Mouse (Mus musculus) limb, embryonic 13.5 days (tissue): ENCODE measurements around the gene Wdr61. TPM values are rescaled to one million over a fixed set of nuclear protein-coding genes. Genes with fewer than 3 reads are reported as not detected.

Source experiments
- ATAC-seq: fragments of 200-750 bp; cut with Nextera tagmentation; 2 replicates; pipeline ENCODE4 v1.8.0; 2017; ENCODE audit warnings: low read depth, moderate number of reproducible peaks, moderate TSS enrichment; ENCODE audit not compliant: low FRiP score
- H3K27ac ChIP-seq: fragments of 300-500 bp; sonication (generic); 2 replicates; pipeline ENCODE4 v1.5.1; 2015; ENCODE audit warnings: inconsistent platforms, mild to moderate bottlenecking, moderate library complexity
- H3K27me3 ChIP-seq: fragments of 300-500 bp; sonication (generic); 2 replicates; pipeline ENCODE4 v1.6.1; 2015; ENCODE audit warnings: mild to moderate bottlenecking, inconsistent platforms
- H3K36me3 ChIP-seq: fragments of 300-500 bp; sonication (generic); 2 replicates; pipeline ENCODE4 v1.6.1; 2015; ENCODE audit warnings: inconsistent platforms, mild to moderate bottlenecking, moderate library complexity
- H3K4me1 ChIP-seq: fragments of 300-500 bp; sonication (generic); 2 replicates; pipeline ENCODE4 v1.6.1; 2015; ENCODE audit warnings: inconsistent platforms
- H3K4me2 ChIP-seq: fragments of 300-500 bp; sonication (generic); replicated peaks from 2 replicates; pipeline ENCODE4 v1.6.1; 2015; ENCODE audit warnings: inconsistent platforms, mild to moderate bottlenecking, moderate library complexity
- H3K4me3 ChIP-seq: fragments of 300-500 bp; sonication (generic); 2 replicates; pipeline ENCODE4 v1.5.1; 2015; ENCODE audit warnings: moderate library complexity, mild to moderate bottlenecking, inconsistent platforms
- H3K9ac ChIP-seq: fragments of 300-500 bp; sonication (generic); 2 replicates; pipeline ENCODE4 v1.6.1; 2015; ENCODE audit warnings: mild to moderate bottlenecking, inconsistent platforms
- H3K9me3 ChIP-seq: fragments of 300-500 bp; sonication (generic); 2 replicates; pipeline ENCODE4 v1.6.1; 2016; ENCODE audit warnings: inconsistent platforms
- WGBS: fragments of 180-500 bp; shearing (Covaris S2); methylation state at CpG from one replicate; pipeline ENCODE4 v1.1.7; 2015; 5-methylcytosine and 5-hydroxymethylcytosine counted together
- microRNA-seq: library from miRNA; unstranded; fragments of <30 nt; microRNA quantifications from one replicate; pipeline ENCODE4, GENCODE M21; 2016
- polyA plus RNA-seq: library from polyadenylated mRNA; unstranded; fragments of >200 nt; fragmentation: Nextera tagmentation; extraction: Ambion mirVana; gene quantifications from 2 replicates; pipeline ENCODE4 v1.2.1, GENCODE M21; 2015

Gene Wdr61
- polyA plus RNA-seq, 1 experiment from 2014 or later = 156 TPM

GRCm38 (mm10) chr9:54666116-54666515, 68.2 kb downstream of the Wdr61 start:
- Histone ChIP-seq H3K36me3 (no peaks in the 10 kb centered on the region), H3K27me3 (no peaks in the 10 kb centered on the region), H3K4me2 (no peak overlapping the region), H3K4me3 (no peak overlapping the region), H3K9me3 (peaks cover 2% of the 10 kb centered on the region; the same call in 1 of the 2 replicates), H3K27ac (no peak overlapping the region), H3K4me1 (peaks cover 13% of the 10 kb centered on the region), H3K9ac (no peak overlapping the region)
- ATAC-seq = no peak
- WGBS = 93% methylated on average over 3 of the region's 3 CpGs

Small RNA genes lying within 50 kb of the gene (microRNA-seq; reads per million reads assigned to microRNA genes)
- not detected for gene Mir5710

Other genes with a start within 250 kb of the Wdr61 start
- gene Dmxl2, start 232.9 kb downstream of the Wdr61 start, polyA plus RNA-seq = 5.2 and 5.4 TPM in 2 replicates
- gene Sh2d7, start 195.5 kb downstream of the Wdr61 start, polyA plus RNA-seq = not detected in 2 replicates
- gene Cib2, start 174.3 kb downstream of the Wdr61 start, polyA plus RNA-seq = 26.1 and 27.3 TPM in 2 replicates
- gene Idh3a, start 148.2 kb downstream of the Wdr61 start, polyA plus RNA-seq = 90.9 and 97.1 TPM in 2 replicates
- gene Acsbg1, start 72.6 kb downstream of the Wdr61 start, polyA plus RNA-seq = 0.25 and 0.31 TPM in 2 replicates
- 8.9 and 11.5 TPM in 2 replicates for gene Dnaja4, start 35.6 kb downstream of the Wdr61 start, polyA plus RNA-seq
- 572 and 589 TPM in 2 replicates for gene Crabp1, start 30.2 kb upstream of the Wdr61 start, polyA plus RNA-seq
- 34.7 and 38.7 TPM in 2 replicates for gene Ireb2, start 129.3 kb upstream of the Wdr61 start, polyA plus RNA-seq
- 6.9 and 7.2 TPM in 2 replicates for gene Hykk, start 182.8 kb upstream of the Wdr61 start, polyA plus RNA-seq
- gene Psma4, start 216.3 kb upstream of the Wdr61 start, polyA plus RNA-seq = 314 and 323 TPM in 2 replicates
- gene AY074887, start 216.5 kb upstream of the Wdr61 start, polyA plus RNA-seq = 1.0 and 1.2 TPM in 2 replicates
- gene Chrna5, start 246.4 kb upstream of the Wdr61 start, polyA plus RNA-seq = 1.1 and 1.4 TPM in 2 replicates